Mouse (Mus musculus) left cerebral cortex, postnatal 14 days (tissue): ENCODE results near the gene Spsb4. TPM values are rescaled to one million over a fixed set of nuclear protein-coding genes. Genes with fewer than 3 reads are reported as not detected.

ENCODE experiments used
- DNase-seq, 2 experiments: peaks; one replicate each; pipeline ENCODE4 v3.0.0; 2021 to 2022; ENCODE audit warnings: low spot score in 2 of 2, mixed read lengths in 1 of 2
- intact Hi-C: fragments of 180-260 bp; cut with DNase I; formaldehyde crosslinking; loops from one replicate; pipeline ENCODE4 v1.15.1; 2025
- total RNA-seq, 2 experiments: library from RNA; stranded (reverse); gene quantifications; 2 replicates each; pipeline ENCODE4 v1.2.3; 2021

Gene Spsb4
- total RNA-seq, 2 experiments from 2014 or later = 6.7 to 6.9 TPM

DNA sequence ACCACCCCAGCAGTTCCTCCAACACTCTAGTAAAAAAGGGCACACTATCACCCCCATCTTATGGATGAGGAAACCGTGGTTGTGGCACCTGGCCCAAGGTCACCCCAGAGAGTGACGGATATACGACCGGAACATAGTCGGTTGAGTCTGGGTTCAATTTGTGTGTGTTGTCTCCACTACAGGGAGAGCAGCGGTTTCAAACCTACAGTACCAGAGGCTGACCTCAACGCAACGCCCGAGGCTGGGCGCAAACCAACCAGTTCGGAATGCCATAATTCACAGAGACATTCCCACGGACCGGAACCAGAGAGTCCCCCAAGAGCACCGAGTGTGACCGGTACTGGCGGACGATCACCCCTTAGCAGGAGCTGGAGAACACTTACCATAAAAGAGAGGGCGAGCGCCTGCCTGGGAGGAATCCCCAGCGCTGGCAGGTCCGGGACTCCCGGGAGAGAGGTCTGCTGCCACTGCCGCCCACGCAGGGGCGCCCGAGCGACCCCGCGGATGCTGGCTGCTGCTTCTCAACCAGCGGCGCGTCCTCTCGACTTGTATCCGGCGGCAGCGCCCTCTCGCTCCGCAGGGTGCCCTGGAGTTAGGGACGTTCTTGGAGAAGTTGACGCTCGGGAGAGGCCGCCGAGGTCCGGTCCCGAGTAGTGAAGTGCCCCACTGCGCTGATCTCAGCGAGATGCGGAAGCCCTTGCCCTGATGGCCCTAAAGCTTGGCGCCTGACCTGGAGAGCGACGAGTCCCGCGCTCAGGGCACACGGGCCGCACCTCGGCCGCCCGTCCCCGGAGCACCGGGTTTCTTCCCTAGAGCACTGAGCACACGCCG, 617 bp downstream of the Spsb4 start:
- peak; percentile 65 for DNase-seq
- intact Hi-C loops = loop anchor here (1.0 to 5.0 kb wide), 3 partner anchors 49 to 102 kb away; no protein-coding TSS in a partner anchor

DNA sequence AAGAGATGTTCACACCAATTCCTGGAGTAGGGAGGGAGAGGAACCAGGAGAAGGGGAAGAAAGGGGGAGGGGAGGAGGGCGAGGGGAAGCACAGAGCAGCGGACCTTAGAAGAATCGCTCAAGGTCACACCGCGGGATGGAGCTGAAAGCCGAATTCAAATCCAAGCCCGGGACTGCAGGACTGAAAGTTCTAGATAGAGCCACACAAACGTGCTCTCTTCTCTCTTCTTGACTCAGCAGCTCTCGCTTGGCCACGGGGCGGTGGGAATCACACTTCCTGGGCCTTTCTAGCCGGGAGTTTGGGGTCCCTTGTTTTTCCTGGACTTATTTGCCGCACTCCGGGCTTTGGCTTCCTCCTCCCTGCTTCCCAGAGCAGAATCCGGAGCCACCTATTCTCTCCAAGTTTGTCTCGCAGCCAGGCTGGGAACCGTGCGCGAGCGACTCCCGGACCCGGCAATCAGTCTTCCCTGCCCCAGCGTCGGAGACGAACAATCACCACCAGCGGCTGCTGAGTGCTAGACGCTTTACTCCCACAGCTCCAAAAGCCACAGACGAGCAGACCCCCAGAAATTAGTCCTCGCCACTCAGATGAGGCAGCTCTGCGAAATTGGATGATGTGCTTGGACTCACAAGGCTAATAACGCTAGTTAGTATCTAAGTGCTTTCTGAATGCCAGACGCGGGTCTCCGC, 1.4 kb downstream of the Spsb4 start:
- intact Hi-C loops = loop anchor here (5.0 kb wide), 2 partner anchors 50 to 55 kb away; no protein-coding TSS in a partner anchor
- peak in 1 of 2 experiments; percentile 31 for DNase-seq

DNA sequence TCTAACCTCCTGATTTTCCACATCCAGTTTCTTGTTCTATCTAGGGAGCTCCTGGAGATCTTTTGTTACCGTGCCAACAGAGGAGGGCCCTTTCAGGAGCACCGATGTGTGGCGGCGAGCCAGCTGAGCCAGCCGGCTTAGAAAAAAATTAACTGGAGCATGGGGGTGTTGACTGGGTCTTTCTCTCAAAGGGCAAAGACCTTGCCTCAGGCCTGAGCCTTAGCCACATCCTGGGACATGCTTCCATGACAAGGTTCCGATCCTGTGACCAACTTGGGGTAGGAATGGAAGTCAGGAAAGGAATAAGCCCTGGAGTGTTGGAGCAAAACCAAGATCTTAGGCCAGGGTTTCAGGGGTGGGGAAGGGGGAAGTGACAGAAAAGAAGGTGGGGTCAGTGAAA, 2.9 kb downstream of the Spsb4 start:
- DNase-seq = peak in 1 of 2 experiments; percentile 47
- intact Hi-C loops = loop anchor here (5.0 kb wide), 2 partner anchors 52 to 53 kb away; no protein-coding TSS in a partner anchor

DNA sequence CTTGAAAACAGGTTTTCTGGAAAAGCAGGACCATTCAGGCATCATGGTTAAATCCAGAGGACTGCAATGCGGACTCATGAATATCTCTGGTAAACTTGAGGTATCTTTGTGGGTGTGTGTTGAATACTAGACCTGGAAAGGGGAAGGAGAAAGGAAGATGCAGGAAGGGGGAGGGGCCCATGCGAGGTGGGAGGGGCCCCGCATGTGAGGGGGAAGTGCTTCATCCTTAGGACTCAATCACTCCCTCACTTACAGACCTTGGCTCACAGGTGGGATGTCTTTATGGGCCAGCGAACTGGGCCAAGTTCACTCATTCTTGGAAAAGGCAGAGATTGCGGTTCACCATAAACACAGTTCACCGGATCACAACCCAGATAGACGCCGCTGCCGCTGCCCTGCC, 4.9 kb downstream of the Spsb4 start:
- no peak for DNase-seq
- intact Hi-C loops = no loop called here

DNA sequence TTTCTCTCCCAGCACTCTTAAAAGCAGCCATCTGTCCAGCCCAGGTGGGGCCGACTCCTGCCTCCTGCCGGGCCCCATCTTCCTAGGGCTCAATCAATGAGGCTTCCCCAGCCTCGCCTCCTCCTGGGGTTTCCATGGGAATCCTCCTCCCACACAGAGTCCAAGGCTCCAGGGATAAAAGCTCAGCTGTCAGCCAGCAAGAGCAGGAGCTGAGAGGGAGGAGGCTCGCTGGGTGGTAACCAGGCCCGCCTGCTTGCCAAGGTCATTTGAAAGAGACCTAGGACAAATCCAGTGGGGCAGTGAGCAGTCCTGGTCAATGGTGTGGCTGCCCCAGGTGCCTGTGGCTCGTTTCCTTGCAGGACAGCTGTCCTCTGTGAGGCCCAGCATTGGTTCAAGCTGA, 5.5 kb downstream of the Spsb4 start:
- DNase-seq = peak; percentile 63 to 71
- intact Hi-C loops = no loop called here

DNA sequence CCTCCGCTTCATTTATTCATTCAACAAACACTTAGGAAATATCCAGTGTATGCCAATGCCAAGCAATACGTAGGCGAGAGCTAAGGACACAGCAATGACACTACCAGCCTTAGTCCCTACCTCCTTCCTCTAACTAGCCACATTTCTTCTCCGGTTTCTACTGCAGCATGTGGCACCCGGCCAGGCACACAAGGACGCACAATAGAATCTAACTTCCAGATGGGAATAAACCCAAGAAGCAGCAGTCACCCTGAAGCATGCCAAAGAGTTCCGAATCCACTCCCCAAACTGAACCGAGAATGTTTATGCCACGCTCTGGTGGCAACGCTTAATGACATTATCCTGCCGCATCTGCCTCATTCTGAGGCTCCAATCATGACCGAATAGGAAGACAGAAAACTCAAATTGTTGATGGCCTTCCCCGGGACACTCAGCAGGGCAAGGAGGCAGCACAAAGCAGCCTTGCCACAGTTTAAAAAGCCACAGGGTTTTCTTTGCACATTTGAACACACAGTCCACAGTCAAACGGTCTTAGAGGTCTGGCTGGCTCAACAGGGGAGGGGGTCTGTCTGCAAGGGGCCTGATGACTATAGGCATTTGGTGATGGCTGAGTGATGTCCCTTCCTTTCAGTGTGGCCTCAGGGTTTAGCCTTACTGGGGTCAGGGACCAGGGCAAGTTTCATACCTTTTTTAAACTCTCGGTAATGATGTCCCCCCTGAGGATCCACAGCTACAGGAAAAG, 7.0 kb downstream of the Spsb4 start:
- intact Hi-C loops = no loop called here
- DNase-seq = peak; percentile 45 to 52

DNA sequence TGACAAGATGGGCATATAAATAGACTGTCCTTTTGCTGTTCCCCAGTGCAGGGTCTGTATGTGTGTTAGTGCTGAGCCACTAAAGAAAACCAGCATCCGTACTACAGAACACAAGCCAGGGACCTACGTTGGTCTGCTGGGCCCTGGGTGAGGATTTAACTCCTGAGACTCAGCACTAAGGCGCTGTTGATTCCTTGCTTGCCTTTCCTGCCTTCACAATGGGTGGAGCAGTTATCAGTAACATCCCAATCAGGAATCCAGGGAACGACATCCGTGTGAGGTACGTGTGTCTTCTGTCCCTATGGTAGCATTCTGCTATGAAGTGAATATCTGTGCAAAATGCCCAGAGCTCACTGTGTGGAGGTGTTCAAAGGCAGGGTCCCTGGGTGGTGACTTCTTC, 8.2 kb downstream of the Spsb4 start:
- no peak for DNase-seq
- intact Hi-C loops = no loop called here

DNA sequence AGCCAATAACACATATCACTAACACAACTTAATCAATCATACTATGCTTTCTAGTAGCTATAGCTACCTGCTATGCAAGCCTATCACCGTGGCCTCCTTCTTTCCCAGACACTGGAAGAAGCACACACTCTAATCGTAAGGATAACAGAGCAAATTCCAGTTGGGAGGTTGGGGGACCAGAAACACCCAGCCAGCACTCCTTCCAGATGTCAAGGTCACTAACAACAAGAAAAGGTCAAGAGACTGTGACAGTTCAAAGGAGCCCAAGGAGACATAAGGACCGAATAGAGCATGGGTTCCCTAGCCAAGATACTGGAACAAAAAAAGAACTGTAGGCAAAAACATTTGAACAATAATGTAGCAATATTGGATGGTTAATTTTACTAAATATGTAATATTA, 13.9 kb downstream of the Spsb4 start:
- DNase-seq = no peak
- intact Hi-C loops = no loop called here

DNA sequence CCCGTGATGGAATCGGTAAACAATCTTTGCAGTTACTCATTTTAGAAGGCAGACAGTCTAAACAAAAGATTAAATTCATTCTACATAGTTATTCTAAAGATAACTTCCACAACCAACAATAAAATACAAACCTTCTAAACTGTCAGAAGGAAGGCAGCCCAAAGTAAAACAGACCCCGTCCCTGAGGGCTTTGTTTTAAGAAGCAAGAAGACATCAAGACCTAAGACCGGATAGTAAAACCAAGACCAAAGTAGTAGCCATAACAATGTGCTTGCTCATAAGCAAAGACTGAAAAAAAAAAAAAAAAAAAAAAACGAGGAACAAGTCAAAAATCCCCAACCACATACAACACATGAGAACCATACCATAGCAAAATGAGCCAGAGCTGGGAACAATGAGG, 15.5 kb downstream of the Spsb4 start:
- intact Hi-C loops = no loop called here
- no peak for DNase-seq

DNA sequence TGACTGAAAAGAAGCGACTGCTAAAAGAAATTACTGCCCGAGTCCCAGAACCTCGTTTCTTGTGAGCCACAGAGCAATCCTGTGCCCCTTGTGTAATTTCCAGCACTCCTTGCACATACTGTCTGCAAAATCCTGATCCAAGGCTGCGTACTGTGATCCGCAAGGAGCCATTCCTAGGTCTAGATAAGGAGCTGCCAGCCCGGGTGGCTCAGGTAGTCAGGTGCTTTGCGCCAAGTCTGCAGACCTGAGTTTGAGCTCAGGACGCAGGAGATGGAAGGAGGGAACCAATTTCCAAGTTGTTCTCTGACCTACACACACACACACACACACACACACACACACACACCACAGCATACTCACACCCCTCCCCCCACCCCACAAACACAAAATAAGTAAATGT, 16.0 kb downstream of the Spsb4 start:
- DNase-seq = no peak
- intact Hi-C loops = no loop called here

DNA sequence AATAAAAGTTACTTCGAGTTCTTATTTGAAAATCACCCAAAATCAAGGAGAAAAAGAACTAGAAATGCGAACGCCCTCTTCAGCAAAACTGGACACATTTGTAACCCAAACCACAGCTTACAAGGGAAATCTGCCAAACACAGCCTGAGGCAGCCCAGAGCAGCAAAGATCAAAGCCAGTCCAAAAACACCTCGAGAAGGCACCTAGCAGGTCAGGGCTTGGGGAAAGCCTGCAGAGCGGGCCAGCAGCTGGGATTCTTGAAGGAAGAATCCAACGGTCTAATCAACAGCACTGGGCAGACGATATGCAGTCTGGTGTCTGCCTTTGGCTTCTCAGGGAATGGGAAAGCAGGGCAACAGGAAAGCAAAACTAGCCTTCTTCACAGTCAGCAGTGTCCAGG, 16.6 kb downstream of the Spsb4 start:
- intact Hi-C loops = no loop called here

DNA sequence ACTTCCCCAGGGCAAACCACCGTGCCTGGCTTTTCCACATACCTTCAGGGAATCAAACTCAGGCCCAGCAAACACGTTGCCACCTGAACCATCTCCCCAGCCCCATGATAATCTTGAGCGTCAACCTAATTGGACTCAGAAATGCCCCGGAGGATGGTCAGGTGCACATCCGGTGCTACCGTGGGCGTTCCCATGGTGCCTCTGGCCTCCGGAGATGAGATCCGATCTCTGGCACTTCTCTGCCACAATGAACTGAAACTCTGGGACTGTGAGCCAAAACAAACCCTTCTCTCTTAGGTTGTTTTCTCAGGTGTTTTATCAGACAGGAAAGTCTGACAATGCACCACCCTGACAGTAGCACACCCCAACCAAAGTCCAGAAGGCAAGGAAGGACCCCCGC, 17.2 kb downstream of the Spsb4 start:
- intact Hi-C loops = no loop called here
- no peak for DNase-seq

More for the DNA sequence above, 16.6 kb downstream of the Spsb4 start:
- no peak for DNase-seq

DNA sequence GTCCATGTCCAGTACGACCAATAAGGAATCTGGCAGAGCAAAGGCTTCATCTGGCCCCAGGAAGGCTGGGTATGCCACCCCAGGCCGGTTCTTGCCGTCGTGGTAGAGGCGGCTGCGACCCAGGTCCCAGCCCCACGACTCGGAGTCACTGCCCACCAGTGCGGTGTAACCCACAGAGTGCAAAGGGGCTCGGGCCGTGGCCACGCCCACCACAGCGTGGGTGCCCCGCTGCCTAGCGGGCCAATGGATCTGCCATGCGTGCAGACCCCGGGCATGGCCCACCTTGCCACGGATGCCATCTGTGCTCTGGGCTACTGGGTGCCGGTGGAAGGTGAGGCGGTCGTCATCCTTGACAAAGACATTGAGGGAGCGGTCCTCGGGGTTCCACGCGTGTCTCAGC, 22.9 kb downstream of the Spsb4 start:
- DNase-seq = no peak
- intact Hi-C loops = no loop called here

DNA sequence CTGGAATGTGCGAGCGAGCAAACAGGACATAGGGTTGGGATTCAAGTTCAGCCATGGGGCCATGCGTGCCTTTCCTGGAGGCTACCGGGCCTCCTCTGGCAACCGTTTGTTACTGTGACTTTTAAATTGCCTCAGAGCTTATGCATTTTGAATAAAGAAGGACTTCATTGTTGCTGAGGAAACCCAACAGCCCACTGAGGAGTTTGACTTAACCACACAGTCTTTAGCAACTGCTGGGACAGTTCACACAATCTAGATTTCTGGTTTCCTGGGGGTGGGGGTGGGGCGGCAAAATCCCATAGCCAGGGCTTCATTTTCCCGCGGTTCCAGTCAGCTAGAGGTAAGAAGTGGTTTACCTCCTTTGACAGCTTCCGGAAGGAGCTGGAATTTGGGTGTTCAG, 23.9 kb downstream of the Spsb4 start:
- no peak for DNase-seq
- intact Hi-C loops = no loop called here

DNA sequence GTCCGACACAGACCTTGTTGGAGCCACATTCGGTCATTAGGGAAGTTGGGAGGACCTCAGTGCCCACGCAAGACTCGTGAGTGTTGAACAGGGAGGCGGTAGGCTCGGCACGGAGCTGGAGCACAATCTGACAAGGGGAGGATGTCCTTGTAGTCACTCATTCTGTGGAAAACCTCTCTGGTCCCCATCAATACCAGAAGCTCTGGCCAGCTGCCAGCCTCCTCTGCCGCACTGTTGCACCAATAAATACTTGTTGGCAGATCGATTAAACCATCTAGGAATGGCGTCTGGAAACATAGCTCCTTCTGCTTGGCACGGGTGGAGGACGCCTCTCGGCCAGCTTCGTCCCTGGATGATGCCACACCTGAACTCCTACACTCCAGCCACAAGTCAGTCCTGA, 27.5 kb downstream of the Spsb4 start:
- intact Hi-C loops = no loop called here
- DNase-seq = no peak

DNA sequence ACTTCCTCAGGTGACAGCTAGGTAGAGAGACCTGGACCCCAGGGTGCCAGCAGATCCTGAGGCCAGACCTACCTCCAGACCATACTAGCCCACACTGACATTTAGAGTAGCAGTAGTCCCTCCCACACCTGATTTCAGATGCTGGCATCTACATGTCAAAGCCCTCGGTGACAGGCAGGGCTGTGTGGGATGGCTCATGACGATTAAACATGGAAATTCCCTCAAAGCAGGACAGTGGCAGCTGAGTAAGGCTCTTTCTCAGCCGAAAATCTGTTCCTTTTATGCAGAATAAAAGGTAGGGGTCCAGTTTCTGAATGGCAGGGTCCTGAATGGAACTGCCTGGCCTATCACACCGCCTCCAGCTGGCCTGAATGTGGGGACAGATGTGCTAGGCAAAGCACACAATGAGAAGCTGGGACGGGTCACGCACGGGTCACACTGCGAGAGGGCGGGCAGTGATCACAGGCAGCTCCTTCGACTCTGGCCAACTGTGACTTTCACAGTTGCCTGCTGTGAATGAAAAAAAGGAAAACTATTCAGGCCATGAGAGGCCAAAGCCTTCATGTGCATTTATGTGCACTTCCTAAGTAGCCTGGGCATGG, 29.2 kb downstream of the Spsb4 start:
- intact Hi-C loops = no loop called here
- DNase-seq = no peak

DNA sequence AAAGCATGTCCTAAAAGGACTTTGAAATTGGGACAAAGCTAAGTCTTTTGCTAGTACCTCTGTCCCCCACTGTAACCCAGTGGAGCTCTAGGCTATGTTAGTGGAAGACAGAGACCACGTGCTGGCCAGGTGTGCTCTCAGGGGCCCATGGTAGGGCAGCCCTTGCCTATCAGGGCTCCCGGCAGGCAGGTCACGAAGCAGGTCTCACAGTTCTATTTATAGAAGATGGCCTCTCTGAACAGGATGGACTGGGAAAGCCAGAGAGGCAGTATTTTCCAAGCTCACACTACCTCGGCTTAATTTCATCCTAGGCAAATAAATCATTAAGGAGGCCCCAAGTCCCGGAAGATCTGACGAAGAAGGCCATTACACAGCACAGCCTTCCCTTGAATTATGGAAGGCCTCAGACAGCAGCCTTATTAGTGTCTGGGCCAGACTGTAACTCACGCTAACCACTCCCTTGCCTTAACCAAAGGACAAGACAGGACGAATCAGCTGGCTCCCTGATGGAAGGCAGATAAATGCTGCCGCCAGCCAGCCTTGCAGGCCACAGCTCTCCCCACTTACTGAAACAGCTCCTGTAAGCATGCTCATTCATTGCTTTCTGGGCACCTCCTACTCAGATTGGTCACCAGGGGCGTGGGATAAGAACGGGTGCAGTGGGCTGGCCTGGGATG, 31.7 kb downstream of the Spsb4 start:
- intact Hi-C loops = no loop called here
- DNase-seq = no peak

DNA sequence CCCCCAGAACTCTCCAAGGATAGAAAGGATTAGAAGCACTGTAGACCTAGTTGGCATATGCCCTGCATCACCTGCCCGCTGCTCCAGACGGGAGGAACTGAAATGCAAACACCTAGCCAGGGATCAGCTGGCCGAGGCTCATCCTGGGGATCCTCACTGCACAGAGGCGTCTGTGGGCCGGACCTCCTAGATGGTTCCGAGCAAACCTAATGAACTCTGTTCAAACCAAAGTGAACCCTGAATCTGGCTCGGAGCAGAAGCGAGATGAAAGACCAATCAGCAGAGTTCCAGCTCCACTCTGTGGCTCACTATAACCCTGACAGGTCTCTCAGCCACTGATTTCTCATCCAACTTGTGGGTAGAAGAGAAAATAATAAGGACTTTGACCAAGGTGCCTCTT, 34.6 kb downstream of the Spsb4 start:
- DNase-seq = no peak
- intact Hi-C loops = no loop called here

DNA sequence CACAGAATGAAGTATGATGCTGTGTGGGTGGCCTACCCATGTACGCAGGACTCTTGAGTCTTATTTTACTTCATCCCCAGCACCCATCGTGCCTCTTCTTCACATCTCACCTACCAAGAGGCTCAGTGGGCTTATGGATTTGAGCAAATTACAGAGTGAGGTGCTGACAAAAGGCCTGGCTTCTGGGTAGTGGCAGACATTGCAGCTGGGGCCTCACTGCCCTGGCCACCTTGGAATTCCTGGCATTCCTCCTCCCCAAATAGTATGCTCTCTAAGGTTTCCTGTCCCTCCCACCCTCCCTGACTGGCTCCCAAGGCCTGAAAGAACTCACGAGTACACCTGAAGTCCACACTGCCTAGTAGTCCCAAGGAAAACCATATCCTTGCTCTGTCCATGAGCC, 35.7 kb downstream of the Spsb4 start:
- no peak for DNase-seq
- intact Hi-C loops = no loop called here
